Mouse (Mus musculus) ES-Bruce4 (cell line): Measurements from ENCODE around the gene Tshz3. TPM values are rescaled to one million over a fixed set of nuclear protein-coding genes. Genes with fewer than 3 reads are reported as not detected.

Experiments used
- H3K27ac ChIP-seq: 2 replicates; pipeline ENCODE4 v1.5.1; 2012; ENCODE audit warnings: low read length, inconsistent platforms; ENCODE audit not compliant: insufficient read depth
- H3K27me3 ChIP-seq: 2 replicates; pipeline ENCODE4 v1.6.1; 2012; ENCODE audit warnings: mild to moderate bottlenecking, low read length, inconsistent platforms; ENCODE audit not compliant: control insufficient read depth, poor library complexity, insufficient read depth, severe bottlenecking
- H3K36me3 ChIP-seq: 2 replicates; pipeline ENCODE4 v1.6.1; 2012; ENCODE audit warnings: inconsistent platforms, mild to moderate bottlenecking, low read length, moderate library complexity; ENCODE audit not compliant: control insufficient read depth, poor library complexity, insufficient read depth, severe bottlenecking
- H3K4me1 ChIP-seq: one replicate; pipeline ENCODE4 v1.8.1; 2011; ENCODE audit warnings: low read length; ENCODE audit not compliant: control insufficient read depth, insufficient read depth
- H3K4me3 ChIP-seq: 2 replicates; pipeline ENCODE4 v1.5.1; 2011; ENCODE audit warnings: low read depth, mild to moderate bottlenecking, low read length
- H3K9ac ChIP-seq: 2 replicates; pipeline ENCODE4 v1.6.1; 2012; ENCODE audit warnings: low read depth, mild to moderate bottlenecking, inconsistent platforms; ENCODE audit not compliant: poor library complexity, severe bottlenecking
- H3K9me3 ChIP-seq: replicated peaks from 2 replicates; pipeline ENCODE4 v1.6.1; 2012; ENCODE audit warnings: mild to moderate bottlenecking, low read length, inconsistent platforms; ENCODE audit not compliant: control insufficient read depth, poor library complexity, insufficient read depth, severe bottlenecking
- CTCF ChIP-seq: IDR thresholded peaks from one replicate; pipeline ENCODE4 v1.8.1; 2011; ENCODE audit warnings: low read depth, low read length
- EP300 ChIP-seq: IDR thresholded peaks from 2 replicates; pipeline ENCODE4 v1.6.1; 2011; ENCODE audit warnings: low read depth, low read length; ENCODE audit not compliant: insufficient read depth
- POLR2A ChIP-seq: IDR thresholded peaks from one replicate; pipeline ENCODE4 v1.8.1; 2011; ENCODE audit warnings: low read length; ENCODE audit not compliant: insufficient read depth
- polyA plus RNA-seq: library from polyadenylated mRNA; stranded (reverse); fragments of >200 nt; gene quantifications from 2 replicates; pipeline ENCODE4 v1.2.4, GENCODE M21; 2011; ENCODE audit warnings: low read depth; ENCODE audit not compliant: missing spikeins, insufficient read depth, insufficient read length

The Tshz3 gene
- polyA plus RNA-seq, 1 experiment = 1.3 TPM

GRCm38 (mm10) chr7:36736303-36737050, 38.6 kb downstream of the Tshz3 start:
- Histone ChIP-seq H3K4me1 (no peaks in the 10 kb centered on the region), H3K36me3 (no peaks in the 10 kb centered on the region), H3K27ac (no peak overlapping the region), H3K27me3 (no peaks in the 10 kb centered on the region), H3K4me3 (no peak overlapping the region), H3K9ac (no peak overlapping the region), H3K9me3 (no peaks in the 10 kb centered on the region)
- TF ChIP-seq CTCF (no peak), POLR2A (no peak), EP300 (no peak)

- no peak for TF ChIP-seq EP300
- no peak for TF ChIP-seq POLR2A
- no peak for TF ChIP-seq CTCF
- Histone ChIP-seq H3K27ac (no peak overlapping the region), H3K9ac (no peak overlapping the region), H3K4me1 (no peaks in the 10 kb centered on the region), H3K4me3 (no peak overlapping the region), H3K36me3 (no peaks in the 10 kb centered on the region), H3K27me3 (no peaks in the 10 kb centered on the region), H3K9me3 (no peaks in the 10 kb centered on the region; the same call in 1 of the 2 replicates)
Observed at GRCm38 (mm10) chr7:36751480-36751879, 53.6 kb downstream of the Tshz3 start.

GRCm38 (mm10) chr7:36767501-36768092, 69.7 kb downstream of the Tshz3 start:
- no peak overlapping the region for H3K4me3 ChIP-seq
- no peak overlapping the region for H3K9ac ChIP-seq
- H3K27me3 ChIP-seq = no peaks in the 10 kb centered on the region
- TF ChIP-seq EP300 (no peak), POLR2A (no peak), CTCF (no peak)
- H3K36me3 ChIP-seq = no peaks in the 10 kb centered on the region
- no peaks in the 10 kb centered on the region for H3K9me3 ChIP-seq
- H3K4me1 ChIP-seq = no peaks in the 10 kb centered on the region
- no peak overlapping the region for H3K27ac ChIP-seq

GRCm38 (mm10) chr7:36773086-36773485, 75.2 kb downstream of the Tshz3 start:
- no peaks in the 10 kb centered on the region for H3K4me1 ChIP-seq
- H3K27me3 ChIP-seq = no peaks in the 10 kb centered on the region

GRCm38 (mm10) chr7:36776956-36777355, 79.0 kb downstream of the Tshz3 start:
- Histone ChIP-seq H3K4me1 (no peaks in the 10 kb centered on the region), H3K27me3 (no peaks in the 10 kb centered on the region), H3K4me3 (no peak overlapping the region), H3K9ac (no peak overlapping the region), H3K9me3 (no peaks in the 10 kb centered on the region), H3K27ac (no peak overlapping the region), H3K36me3 (no peaks in the 10 kb centered on the region)
- TF ChIP-seq POLR2A (no peak), EP300 (no peak), CTCF (no peak)

More at GRCm38 (mm10) chr7:36773086-36773485, 75.2 kb downstream of the Tshz3 start:
- H3K4me3 ChIP-seq = no peak overlapping the region
- TF ChIP-seq POLR2A = no peak
- no peak for TF ChIP-seq CTCF
- no peak for TF ChIP-seq EP300
- no peak overlapping the region for H3K9ac ChIP-seq
- no peaks in the 10 kb centered on the region for H3K36me3 ChIP-seq
- no peak overlapping the region for H3K27ac ChIP-seq
- H3K9me3 ChIP-seq = no peaks in the 10 kb centered on the region

- Histone ChIP-seq H3K27ac (no peak overlapping the region), H3K9me3 (no peaks in the 10 kb centered on the region), H3K4me1 (no peaks in the 10 kb centered on the region), H3K4me3 (no peak overlapping the region), H3K9ac (no peak overlapping the region), H3K27me3 (no peaks in the 10 kb centered on the region), H3K36me3 (no peaks in the 10 kb centered on the region)
- TF ChIP-seq CTCF (no peak), POLR2A (no peak), EP300 (no peak)
Observed at GRCm38 (mm10) chr7:36778456-36778855, 80.5 kb downstream of the Tshz3 start.
